Mouse (Mus musculus) thymus, postnatal 10 days (tissue): ENCODE results near the gene Slc9a9.

Experiments used
- DNase-seq, 2 experiments: peaks; one replicate each; pipeline ENCODE4 v3.0.0; 2021; ENCODE audit warnings: low spot score in 2 of 2

The Slc9a9 gene

DNA sequence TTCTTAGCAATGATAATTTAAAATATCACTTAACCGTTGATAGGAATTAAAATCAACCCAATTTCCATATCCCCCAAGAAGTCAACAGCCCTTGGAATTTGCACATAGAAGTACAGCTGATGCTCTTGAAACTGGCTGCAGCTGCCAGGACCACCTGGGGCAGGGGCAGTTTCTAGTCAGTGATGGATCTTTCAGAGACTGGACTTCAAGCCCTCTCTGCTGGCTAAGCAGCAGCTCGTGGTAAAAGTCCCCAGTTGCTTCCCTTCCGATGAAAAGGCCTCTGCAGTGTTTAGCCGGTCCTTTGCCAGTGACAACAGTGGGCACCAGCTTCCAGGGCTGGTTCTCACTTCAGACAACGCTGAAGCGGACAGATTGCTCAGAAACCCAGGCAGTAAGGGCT, 62.4 kb downstream of the Slc9a9 start:
- DNase-seq, result no peak

- DNase-seq, result no peak
These were observed 63.0 kb downstream of the Slc9a9 start for GRCm38 (mm10) chr9:94732599-94733287.

DNA sequence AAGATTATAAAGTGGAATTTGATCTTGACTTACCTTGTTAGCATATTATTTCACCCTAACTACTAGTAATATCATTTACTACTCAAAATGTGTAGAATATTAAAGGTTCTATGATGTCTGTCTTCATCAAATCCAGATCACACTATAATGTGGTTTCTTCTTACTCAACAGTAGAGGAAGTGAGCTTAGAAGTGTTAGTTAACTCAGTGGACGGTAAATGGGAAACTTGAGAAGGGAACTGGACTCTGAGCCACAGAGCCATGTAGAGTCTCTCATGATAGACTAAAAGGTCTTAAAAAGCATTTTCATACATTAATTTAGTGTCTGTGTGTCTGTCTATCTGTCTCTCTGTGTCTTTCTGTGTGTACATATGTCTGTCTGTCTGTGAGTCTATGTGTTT, 64.6 kb downstream of the Slc9a9 start:
- no peak for DNase-seq

GRCm38 (mm10) chr9:94737226-94737625, 67.5 kb downstream of the Slc9a9 start:
- no peak for DNase-seq

- DNase-seq, result peak; percentile 16 to 77
These were observed 69.1 kb downstream of the Slc9a9 start for GRCm38 (mm10) chr9:94738555-94739427.

DNA sequence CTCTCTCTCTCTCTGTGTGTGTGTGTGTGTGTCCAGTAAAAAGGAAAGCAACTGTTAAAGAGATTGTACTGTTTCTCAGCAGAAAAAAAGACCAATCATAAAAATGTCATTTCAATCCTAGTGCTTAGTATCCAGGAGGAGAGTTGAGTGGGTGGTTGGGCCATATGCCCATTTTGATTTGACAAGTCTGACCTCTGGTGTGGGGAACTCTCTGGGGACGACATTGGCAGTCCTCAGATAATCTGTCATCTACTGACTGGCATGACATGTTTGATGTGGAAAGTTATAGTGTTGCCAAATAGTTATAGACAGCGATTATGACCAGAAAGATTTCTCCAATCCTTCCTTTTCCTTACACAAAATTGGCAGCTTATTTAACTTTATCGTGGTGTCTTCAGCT, 71.1 kb downstream of the Slc9a9 start:
- no peak for DNase-seq

DNA sequence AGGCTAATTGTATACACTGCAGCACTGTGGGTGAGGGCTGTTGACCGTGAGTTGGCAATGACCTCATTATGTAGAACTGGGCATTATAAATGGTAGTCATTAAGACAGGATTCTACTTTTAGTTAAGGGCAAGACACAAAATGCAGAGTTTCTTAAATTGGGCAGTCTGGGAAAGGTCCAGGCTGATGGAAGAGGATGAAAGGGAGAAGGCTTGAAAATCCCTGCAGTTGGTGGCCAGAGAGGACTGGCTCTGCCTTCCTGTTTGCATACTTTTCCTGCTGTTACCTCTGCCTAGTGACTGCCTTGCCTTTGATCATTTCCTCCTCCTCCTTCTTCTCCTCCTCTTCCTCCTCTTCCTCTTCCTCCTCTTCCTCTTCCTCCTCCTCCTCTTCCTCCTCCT, 73.6 kb downstream of the Slc9a9 start:
- no peak for DNase-seq

DNA sequence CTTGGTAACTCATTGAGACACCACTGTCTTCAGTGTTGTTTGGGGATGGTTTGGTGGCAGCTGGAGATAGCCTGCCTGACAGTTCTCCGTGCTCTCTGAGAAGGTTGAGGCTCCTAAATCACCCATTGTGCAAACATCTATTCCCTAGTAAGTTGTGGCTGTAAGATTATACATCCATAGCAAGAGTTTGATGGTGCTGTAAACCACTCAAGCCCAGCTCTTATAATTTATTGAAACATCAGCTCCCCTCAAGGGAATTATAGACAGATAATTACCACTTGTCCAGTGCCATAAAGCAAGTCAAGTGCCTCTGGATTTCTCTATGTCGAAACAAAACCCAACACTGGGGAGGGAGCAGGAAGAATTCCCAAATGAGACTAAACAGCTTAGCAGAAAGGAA, 78.8 kb downstream of the Slc9a9 start:
- DNase-seq, result no peak

DNA sequence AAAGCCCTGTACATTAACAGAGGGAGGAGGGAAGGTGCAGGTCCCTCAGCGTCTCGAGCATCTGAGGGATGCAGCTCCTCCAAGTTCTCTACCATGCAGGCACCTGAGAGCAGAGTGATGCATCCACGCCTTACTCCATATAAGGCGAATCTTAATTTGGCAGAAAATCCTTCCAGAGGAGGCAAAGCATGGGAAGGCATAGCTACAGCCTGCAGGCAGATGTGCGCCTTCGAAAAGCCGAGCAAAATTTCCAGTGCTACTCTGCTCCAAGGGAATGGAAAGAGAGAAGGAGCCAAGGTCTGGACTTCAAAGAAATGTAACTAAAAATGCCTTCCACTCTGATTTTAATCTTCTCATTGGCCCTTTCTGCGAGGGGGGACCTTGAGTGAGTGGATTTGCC, 80.5 kb downstream of the Slc9a9 start:
- DNase-seq, result no peak

DNA sequence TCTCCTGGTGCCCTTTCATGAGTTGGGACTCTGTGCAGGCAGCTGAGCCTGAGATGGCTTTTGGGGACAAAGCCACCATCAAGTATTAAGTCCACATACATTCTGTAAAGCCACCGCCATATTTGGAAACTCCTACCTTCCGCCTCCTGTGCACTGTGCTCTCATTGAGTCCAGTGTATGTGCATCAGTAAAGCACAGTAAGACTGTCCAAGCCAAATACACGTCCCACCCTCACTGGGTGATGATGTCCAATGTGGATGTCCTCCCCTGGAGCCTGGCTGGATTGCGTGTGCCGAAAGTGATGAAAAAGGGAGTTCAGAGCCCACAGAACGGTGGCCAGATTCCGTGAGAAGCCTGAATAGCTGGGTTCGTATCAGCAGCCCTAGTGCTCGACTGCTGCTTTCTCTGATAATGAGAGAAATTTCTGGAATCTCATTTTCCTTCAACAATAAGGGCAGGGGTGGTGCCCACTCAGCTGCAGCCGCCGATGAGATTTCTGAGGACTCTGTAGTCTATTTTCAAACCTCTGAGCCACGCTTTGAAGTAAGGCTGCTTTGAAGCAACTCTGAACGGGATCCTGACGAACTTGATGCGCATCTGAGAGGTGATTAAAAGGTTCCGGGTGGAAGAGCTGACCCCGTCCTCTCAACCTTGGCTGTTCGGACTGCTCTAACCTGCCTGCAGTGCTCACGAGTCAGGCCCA, 81.4 kb downstream of the Slc9a9 start:
- no peak for DNase-seq

GRCm38 (mm10) chr9:94751638-94752021, 81.9 kb downstream of the Slc9a9 start:
- no peak for DNase-seq

DNA sequence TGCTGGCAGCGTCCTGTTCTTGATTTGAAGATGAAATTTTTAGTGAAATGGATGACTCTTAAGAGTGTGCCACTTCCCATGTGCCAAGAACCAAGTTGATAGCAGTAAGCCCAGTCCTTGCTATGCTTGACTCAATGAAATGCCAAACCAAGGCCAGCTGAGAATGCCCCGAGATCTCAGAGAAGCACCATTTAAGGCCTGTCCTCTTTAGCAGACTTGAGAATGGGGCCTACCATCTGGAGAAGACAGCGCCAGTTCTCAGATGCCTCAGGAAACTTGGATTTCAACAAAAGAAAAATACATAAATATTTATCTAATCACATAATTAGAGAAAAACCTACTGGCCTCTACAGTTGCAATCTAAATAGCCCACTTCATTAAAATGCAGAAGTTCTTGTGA, 82.4 kb downstream of the Slc9a9 start:
- no peak for DNase-seq

DNA sequence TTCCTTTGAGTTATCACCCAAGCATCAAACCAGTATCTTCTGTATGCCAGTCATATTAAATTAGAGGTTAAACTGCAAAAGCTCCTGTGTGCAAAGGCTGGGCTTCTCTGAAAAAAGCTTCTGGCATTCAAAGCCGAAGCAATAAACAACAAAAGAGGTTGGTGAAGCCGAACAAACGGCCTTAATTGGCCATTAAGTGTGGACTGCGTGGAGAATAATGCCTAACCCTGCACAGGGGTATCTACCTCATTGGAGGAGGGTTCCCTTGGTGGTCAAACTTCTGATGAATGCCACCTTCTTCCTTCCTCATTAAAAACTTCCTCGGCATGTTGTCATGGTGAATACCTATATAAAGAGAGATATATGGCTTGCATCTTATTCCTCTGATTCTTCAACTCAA, 90.2 kb downstream of the Slc9a9 start:
- no peak for DNase-seq

DNA sequence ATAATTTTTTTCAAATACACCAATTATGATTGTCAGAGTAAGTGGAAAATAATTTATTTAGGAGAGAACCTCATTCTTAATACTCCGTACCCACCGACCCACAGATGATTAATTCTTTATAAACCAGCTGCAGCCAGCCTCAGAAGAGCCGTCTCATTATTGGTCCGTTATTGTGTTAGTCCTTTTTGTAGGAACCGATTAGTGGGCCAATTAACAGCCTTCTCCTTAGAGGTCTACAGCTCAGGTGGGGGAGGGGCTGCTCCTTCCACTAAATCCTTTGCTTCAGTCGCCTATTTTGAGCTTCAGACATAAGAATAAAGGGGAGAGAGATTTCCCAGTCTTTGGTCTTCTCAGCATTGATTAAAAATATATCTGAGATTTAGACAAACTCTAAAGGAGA, 98.4 kb downstream of the Slc9a9 start:
- DNase-seq, result no peak

GRCm38 (mm10) chr9:94768524-94768923, 98.8 kb downstream of the Slc9a9 start:
- no peak for DNase-seq

- DNase-seq, result no peak
These were observed 103.6 kb downstream of the Slc9a9 start for GRCm38 (mm10) chr9:94773357-94773756.

- no peak for DNase-seq
These were observed 118.6 kb downstream of the Slc9a9 start for GRCm38 (mm10) chr9:94788261-94788660.

GRCm38 (mm10) chr9:94790966-94791365, 121.3 kb downstream of the Slc9a9 start:
- DNase-seq, result no peak

DNA sequence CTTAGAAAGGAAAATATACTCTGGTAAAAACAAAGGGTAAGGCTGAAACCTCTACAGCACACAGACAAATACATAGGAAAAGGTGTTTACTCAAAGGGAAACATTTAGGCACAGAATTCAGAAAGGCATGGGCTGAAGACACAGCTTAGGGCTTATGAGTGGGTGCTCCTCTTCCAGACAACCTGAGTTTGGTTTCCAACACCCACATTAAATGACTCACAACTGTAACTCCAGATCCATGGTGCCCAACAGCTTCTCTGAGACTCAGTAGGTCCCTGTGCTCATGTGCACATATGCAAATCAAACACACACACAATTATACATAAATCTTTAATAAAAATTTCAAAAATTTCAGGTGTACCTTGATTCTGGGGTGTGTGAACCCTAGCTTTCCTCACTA, 133.4 kb downstream of the Slc9a9 start:
- no peak for DNase-seq

DNA sequence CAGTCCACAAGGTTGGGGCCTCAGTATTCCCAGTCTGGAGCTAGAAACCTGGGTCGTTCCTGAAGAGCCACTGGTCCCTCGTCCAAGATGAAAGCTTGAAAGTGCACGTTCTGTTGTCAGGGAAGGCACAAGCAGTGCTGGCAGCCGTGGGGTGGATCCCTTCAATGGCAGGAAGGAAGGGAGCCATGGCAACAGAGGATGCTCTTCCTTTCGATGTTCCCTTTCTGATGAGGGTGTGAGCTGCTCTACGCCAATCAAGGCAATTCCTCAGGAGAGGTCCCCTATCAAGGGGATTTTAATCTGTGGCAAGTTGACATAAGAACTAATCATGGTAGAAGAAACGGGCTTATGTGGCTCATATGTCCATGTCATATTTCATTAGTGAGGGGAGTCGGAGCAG, 135.8 kb downstream of the Slc9a9 start:
- DNase-seq, result no peak

- no peak for DNase-seq
These were observed 145.8 kb downstream of the Slc9a9 start for GRCm38 (mm10) chr9:94815518-94815917.

DNA sequence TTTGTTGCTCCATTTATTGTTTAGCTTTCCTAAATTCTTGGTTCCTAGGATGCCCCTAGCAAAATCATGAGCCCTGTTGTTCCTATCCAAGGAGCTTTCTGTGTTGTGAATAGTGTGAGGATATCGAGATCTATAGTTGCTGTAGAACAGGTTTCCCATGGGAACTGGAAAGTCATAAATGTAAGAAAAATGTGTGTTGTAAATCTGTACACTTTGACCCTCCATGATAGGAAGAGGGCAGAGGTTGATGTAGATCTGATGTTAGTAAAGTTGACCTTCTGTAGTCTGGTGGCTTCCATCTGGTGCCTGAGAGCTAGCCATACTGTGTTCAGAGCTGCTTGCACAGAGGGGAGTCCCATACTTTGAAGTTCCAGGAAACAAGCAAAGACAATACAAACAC, 151.6 kb downstream of the Slc9a9 start:
- DNase-seq, result no peak

DNA sequence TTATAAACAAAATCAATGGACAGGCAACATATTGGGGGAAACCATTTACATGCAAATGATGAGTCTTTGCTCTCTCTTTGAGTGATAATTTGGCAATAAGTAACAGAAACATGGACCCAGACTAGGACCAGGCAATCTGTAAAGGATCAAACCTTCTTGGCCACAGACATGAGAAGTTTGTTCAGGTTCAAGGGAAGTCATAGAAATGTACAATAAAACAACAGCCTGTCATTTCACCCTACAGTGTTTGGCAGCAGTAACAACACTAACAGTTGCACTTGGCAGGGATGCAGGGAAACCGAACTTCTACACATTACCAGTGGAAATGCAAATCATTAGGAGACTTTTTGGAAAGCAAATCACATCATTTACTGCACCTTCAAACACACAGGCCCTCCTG, 164.1 kb downstream of the Slc9a9 start:
- DNase-seq, result no peak
